Mouse (Mus musculus) olfactory bulb, adult 2 months (tissue): ENCODE measurements at regions not wholly inside any gene's neighbourhood (a gene's known extent, or its start where the extent isn't known, plus 50 kb on each side); places are given as distances from the start of the nearest gene placed in this dataset.

ENCODE experiments used
- H3K27ac ChIP-seq: fragments of 200-500 bp; 2 replicates; pipeline ENCODE4 v1.5.1; 2012; ENCODE audit warnings: low read depth, low read length; ENCODE audit not compliant: insufficient read depth
- H3K4me1 ChIP-seq: fragments of 200-500 bp; 2 replicates; pipeline ENCODE4 v1.6.1; 2012; ENCODE audit warnings: low read length; ENCODE audit not compliant: control insufficient read depth, insufficient read depth
- H3K4me3 ChIP-seq: fragments of 200-500 bp; 2 replicates; pipeline ENCODE4 v1.5.1; 2012; ENCODE audit warnings: mild to moderate bottlenecking, low read depth, low read length, moderate library complexity; ENCODE audit not compliant: insufficient read depth
- CTCF ChIP-seq: fragments of 200-500 bp; IDR thresholded peaks from 2 replicates; pipeline ENCODE4 v1.5.1; 2012; ENCODE audit warnings: low read depth, mild to moderate bottlenecking, low read length, moderate library complexity; ENCODE audit not compliant: insufficient read depth
- POLR2A ChIP-seq: fragments of 200-500 bp; IDR thresholded peaks from 2 replicates; pipeline ENCODE4 v1.6.1; 2012; ENCODE audit warnings: mild to moderate bottlenecking, low read depth, low read length, moderate library complexity; ENCODE audit not compliant: insufficient read depth
- WGBS: fragments of 180-500 bp; shearing (Covaris S2); methylation state at CpG from one replicate; pipeline ENCODE4 v1.1.7; 2018; 5-methylcytosine and 5-hydroxymethylcytosine counted together

GRCm38 (mm10) chr3:130935926-130936315 lies 174.3 kb upstream of the Lef1 start:
- H3K4me3 ChIP-seq, result no peak overlapping the region
- H3K27ac ChIP-seq, result no peak overlapping the region
- WGBS, result 85% methylated on average over 11 of the region's 11 CpGs
- peaks cover 2% of the 10 kb centered on the region; the same call in 1 of the 2 replicates for H3K4me1 ChIP-seq
- TF ChIP-seq POLR2A, result no peak

GRCm38 (mm10) chr3:130935302-130935925 lies 174.9 kb upstream of the Lef1 start:
- TF ChIP-seq CTCF, result no peak
- no peak for TF ChIP-seq POLR2A
- H3K4me3 ChIP-seq, result no peak overlapping the region
- H3K27ac ChIP-seq, result no peak overlapping the region
- H3K4me1 ChIP-seq, result peaks cover 2% of the 10 kb centered on the region; the same call in 1 of the 2 replicates
- 68% methylated on average over 8 of the region's 8 CpGs for WGBS

- peaks cover 2% of the 10 kb centered on the region; the same call in 1 of the 2 replicates for H3K4me1 ChIP-seq
- 83% methylated on average over 6 of the region's 6 CpGs for WGBS
- TF ChIP-seq CTCF (no peak), POLR2A (no peak)
- H3K4me3 ChIP-seq, result no peak overlapping the region
- H3K27ac ChIP-seq, result no peak overlapping the region
Observed at GRCm38 (mm10) chr3:130932723-130933122, 177.5 kb upstream of the Lef1 start.

GRCm38 (mm10) chr3:130932226-130932625 lies 178.0 kb upstream of the Lef1 start:
- TF ChIP-seq POLR2A (no peak), CTCF (no peak)
- H3K27ac ChIP-seq, result no peak overlapping the region
- WGBS, result 96% methylated on average over 5 of the region's 5 CpGs

GRCm38 (mm10) chr3:130925000-130925399 lies 185.3 kb upstream of the Lef1 start:
- Histone ChIP-seq H3K4me3 (no peak overlapping the region), H3K4me1 (peaks cover 9% of the 10 kb centered on the region), H3K27ac (no peak overlapping the region)
- 75% methylated on average over 5 of the region's 5 CpGs for WGBS
- TF ChIP-seq CTCF, result no peak
- no peak for TF ChIP-seq POLR2A

More at GRCm38 (mm10) chr3:130932226-130932625, 178.0 kb upstream of the Lef1 start:
- H3K4me3 ChIP-seq, result no peak overlapping the region
- H3K4me1 ChIP-seq, result peaks cover 2% of the 10 kb centered on the region; the same call in 1 of the 2 replicates

GRCm38 (mm10) chr3:130923615-130923958 lies 186.7 kb upstream of the Lef1 start:
- Histone ChIP-seq H3K27ac (no peak overlapping the region), H3K4me3 (no peak overlapping the region), H3K4me1 (peaks cover 9% of the 10 kb centered on the region)
- TF ChIP-seq POLR2A (no peak), CTCF (no peak)
- 20% methylated on average over 8 of the region's 8 CpGs for WGBS

- WGBS, result 30% methylated on average over 23 of the region's 23 CpGs
- H3K4me3 ChIP-seq, result no peak overlapping the region
- H3K4me1 ChIP-seq, result peaks cover 9% of the 10 kb centered on the region
Observed at GRCm38 (mm10) chr3:130922812-130923614, 187.3 kb upstream of the Lef1 start.

GRCm38 (mm10) chr3:130921621-130922245 lies 188.5 kb upstream of the Lef1 start:
- peaks cover 9% of the 10 kb centered on the region for H3K4me1 ChIP-seq
- WGBS, result 60% methylated on average over 9 of the region's 9 CpGs
- no peak overlapping the region for H3K4me3 ChIP-seq
- H3K27ac ChIP-seq, result no peak overlapping the region
- no peak for TF ChIP-seq CTCF
- no peak for TF ChIP-seq POLR2A

More at GRCm38 (mm10) chr3:130922812-130923614, 187.3 kb upstream of the Lef1 start:
- TF ChIP-seq POLR2A (no peak), CTCF (no peak)
- no peak overlapping the region for H3K27ac ChIP-seq

- no peak overlapping the region for H3K4me3 ChIP-seq
- no peak overlapping the region for H3K27ac ChIP-seq
- WGBS, result 66% methylated on average over 7 of the region's 7 CpGs
- no peaks in the 10 kb centered on the region for H3K4me1 ChIP-seq
- TF ChIP-seq CTCF (no peak), POLR2A (no peak)
Observed at GRCm38 (mm10) chr3:130913812-130914211, 183.6 kb upstream of the Rpl34 start.
